Mouse (Mus musculus) adrenal gland, postnatal 25 days (tissue): ENCODE measurements around the gene Alx3. TPM values are rescaled to one million over a fixed set of nuclear protein-coding genes. Genes with fewer than 3 reads are reported as not detected.
A peak's percentile ranks its signal among the peaks of the same experiment; 100 is the strongest.

Experiments used
- DNase-seq: peaks from one replicate; pipeline ENCODE4 v3.0.0; 2021; ENCODE audit warnings: mixed read lengths
- total RNA-seq: library from RNA; stranded (reverse); gene quantifications from 2 replicates; pipeline ENCODE4 v1.2.3, GENCODE M21; 2021

Gene Alx3
- total RNA-seq, 1 experiment from 2014 or later, result not detected

DNA sequence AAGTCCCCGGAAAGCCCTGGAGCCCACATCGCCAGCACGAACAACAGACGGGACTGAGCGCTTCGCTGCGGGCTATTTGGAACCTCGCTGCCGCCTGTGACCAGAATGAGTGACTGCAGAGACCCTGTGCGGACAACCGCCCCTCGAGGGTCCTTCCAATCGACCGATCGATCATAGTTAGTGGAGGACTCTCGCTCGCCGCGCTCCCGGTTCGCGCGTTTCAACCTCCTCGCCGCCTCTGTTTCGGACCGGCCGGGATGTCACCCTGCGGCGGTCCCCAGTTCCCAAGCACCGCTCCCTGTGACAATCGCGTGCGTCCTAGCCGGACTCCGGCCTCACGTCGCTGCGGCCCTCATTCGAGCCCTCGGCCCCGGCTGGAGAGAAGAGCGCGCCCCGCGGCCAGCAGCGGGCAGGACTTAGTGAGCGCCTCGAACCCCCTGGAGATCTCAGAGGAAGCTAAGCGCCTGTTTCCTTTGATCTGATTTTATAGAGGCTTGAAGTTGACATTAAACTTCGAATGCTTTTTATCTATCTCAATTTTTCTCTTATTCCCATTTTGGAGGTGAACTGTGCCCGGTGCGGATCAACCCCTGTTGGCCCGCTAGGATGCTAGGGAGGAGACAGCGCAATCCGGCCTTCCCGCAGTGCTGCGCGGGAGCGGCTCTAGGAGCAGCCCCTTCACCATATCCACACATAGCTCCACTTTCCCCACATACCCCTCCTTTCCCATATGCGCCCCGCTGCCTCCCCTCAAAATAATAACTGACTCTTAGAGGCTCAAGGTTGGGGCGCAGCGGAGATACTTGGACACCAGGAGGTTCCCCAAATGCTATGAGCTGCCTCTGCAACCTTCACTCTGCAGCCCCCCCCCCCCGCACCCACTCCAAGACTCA, 11.7 kb upstream of the Alx3 start:
- DNase-seq, result no peak

DNA sequence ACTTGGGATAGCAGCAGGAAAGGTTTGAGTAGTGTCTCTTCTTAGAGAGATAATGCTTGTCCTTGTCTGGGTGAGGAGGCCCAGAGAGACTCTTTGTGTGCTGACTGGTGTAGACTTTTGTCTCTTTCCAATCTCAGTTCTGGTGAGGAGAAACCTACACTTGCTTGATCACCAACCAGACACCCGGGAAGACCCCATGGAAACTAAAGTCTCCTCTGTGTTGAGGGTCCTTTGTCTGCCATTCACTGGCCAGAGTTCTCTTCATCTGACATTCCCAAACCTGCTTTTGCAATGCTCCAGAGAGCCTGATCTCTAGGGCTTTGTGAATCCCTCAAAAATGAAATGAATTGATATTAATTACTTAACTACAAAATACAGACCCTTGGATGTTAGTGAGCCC, 10.9 kb upstream of the Alx3 start:
- no peak for DNase-seq

DNA sequence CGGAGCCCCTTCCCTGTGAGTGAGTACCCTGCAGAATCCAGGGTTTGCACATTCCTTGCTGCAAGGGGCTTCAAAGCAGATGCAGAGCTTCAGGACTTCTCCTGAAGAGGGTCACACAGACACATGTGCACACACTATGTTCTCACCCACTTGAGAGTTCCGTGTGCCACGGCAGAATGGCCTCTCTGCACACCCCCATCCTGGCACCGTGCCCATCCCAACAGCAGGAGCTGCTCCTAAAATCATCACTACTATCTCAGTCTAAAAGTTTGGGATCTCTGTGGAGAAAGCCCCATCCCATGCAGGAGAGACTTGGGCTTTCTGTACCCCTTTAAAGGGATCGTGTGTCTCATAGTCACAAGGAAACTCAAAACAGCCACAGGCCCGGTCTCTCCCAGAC, 8.3 kb upstream of the Alx3 start:
- DNase-seq, result no peak

DNA sequence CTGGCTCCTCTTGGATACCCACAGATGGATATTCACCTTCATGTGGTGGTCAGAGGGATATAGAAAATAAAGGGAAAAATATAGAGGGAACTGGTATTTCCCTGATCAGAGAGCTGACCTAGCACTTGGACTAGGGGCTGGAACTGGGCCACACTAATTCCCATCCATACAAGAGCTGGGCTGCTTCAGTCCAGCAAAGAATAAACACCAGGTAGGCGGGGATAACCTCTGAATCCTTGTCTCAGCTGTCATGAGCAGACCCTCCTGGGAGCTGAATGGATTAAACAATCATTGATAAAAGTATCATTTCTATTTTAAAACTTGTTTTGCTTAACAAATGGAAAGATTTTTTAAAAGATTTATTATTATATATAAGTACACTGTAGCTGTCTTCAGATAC, 3.2 kb upstream of the Alx3 start:
- DNase-seq, result no peak

DNA sequence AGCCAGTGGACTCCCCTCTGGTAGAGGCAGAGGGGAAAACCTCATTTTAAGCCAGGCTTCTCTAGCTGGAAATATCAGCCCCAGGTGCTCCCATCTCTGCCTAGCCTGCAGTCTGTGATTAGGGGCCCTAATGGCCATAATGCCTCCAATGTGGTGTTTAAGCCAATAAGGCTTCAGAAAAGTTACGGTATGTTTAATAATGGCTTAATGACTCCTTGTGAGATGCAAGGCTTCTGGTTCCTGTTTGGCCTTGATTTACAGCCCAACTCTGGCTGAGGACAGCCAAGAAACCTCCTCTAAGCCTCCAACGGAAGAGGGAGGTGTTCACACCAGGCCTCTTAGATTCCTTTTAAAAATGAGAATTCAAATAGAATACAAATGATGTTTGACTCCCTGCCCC, 1.2 kb upstream of the Alx3 start:
- DNase-seq, result no peak

DNA sequence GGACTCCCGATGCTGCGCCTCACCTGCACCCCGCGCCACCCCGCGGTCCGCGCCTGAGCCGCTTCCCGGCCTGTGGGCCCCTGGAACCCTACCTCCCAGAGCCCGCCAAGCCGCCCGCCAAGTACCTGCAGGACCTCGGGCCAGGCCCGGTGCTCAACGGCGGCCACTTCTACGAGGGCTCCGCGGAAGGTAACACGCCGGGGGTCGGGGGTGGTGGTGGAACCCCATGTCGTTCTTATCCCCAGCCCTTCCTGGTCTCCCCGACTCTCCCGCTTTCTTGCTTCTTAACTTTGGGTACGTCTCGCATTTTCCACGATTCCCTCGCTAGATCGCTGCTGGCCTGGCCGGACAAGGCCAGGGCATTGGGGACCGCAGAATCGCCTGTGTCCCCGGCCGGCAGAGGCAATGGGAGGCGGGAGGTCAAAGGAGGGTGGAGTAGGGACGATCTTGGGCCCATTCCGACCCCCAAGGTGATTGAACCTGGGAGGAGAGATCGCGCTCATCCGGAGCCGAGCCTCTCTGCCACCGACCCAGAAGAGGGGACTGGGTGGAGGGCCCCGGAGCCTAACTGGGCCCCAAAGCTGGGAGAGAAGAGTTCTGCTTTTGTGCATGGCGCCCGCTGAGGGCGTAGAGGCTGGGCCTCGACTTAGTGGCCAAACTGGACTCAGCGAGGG, 570 bp downstream of the Alx3 start:
- DNase-seq, result no peak

DNA sequence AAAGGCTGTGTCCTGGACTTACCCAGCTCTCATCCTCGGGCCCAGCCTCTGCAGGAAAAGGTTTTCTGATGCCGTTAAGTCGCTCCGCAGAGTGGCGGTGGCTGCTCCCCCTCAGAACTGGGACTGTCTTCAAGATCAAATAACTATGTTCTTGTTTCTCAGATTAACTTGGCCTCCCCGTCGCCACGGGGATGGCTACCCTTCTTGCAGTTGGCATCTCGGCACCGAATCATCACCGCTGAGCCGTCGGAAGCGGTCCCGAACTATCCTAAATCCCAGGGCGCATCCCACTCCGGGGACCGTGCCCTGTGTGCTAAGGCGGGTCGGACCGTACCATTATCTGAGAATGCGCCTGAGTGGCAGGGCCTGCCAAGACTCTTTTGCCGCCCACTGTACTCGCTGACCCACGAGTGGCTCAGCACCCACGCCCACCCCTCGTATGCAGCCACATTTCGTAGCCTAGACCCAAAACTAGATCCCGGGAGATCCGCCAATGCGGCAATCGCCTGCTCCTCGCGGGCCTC, 1.2 kb downstream of the Alx3 start:
- no peak for DNase-seq

DNA sequence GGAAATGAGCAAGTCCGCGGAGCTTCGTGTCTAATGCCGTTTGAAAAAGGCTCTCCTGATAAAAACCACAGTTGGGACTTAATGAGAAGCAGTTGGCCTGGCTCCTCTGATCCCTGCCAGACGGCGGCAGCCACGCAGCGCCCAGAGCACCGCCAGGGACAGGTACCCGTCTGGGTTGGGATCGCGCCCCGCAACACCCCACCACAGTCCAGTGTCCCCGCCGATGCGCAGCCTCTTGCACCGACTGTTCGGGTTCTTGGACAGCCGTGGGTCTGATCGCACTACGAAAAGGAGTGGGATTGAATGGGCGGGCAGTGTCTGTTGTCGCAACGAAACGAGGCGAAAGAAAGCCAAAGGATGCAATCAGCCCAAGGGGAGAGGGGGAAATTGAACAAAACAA, 1.7 kb downstream of the Alx3 start:
- DNase-seq, result no peak

DNA sequence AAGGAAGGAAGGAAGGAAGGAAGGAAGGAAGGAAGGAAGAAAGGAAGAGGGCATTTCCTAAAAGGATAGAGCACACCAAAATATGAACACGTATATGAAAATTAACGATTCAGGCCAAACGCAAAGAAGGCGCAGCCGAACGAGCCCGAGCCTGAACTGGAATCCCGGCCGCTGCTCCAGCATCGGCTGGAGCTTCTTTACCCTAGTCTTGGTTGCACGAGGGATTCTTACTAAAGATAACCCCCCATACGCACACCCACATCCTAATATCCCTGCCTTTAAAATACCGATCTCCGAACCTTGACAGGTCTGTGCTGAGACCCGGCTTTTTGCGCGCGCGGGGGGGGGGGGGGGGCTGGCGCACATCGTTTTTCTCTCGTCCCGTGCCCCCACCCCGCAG, 2.3 kb downstream of the Alx3 start:
- no peak for DNase-seq

DNA sequence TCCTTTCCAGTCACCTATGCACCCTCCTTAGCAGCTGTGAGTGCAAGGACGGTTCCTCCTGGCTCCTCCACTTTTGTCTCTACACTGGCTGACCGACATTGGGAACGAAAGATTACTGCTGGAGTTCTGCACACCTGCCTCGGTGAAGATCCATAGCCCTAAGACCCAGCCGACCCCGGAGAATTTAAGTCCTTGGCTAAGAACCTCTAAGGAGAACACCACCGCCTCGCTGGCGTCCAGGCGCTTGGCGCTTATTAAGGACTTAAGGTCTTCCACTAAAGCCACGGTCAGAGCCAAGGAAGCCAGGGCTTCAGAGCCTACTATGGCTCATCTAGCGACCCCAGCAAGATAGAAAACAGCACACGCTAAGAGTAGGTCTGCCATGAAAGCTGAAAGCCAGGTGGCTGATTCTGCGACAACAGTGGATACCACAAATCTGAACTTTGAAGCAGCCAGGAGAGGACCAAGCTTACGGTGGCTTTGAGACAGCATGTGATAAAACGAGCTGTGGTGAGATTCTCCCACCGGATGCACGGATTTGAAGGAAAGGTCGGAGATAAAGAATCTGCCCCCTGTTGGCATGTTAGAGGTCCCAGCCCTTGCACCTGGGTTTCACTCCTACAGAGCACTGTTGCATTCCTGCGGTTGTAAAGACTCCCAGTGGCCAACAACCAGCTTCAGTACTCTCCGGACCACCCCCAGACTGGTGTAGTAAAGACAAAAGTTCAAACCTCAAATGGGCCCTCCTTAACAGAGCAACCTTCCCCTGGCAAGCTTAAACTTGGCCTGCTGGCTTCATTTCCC, 3.0 kb downstream of the Alx3 start:
- DNase-seq, result no peak

DNA sequence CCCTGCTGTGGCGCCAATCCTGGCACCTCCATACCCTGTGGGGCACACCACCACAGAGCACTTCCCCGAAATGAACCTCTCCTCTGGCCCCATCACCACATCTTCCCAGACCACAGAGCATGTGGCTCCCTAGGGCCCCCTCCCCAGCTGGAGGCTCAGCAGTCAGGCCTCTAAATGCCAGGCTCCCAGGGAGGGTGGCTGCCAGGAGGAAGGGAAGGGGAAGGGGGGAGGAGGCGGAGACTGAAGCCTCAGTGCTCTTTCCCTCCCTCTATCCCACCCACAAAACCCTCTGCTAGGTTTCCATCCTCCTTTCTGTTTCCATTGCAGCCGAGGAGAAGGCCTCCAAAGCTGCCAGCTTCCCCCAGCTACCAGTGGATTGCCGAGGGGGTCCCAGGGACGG, 5.3 kb downstream of the Alx3 start:
- DNase-seq, result no peak

DNA sequence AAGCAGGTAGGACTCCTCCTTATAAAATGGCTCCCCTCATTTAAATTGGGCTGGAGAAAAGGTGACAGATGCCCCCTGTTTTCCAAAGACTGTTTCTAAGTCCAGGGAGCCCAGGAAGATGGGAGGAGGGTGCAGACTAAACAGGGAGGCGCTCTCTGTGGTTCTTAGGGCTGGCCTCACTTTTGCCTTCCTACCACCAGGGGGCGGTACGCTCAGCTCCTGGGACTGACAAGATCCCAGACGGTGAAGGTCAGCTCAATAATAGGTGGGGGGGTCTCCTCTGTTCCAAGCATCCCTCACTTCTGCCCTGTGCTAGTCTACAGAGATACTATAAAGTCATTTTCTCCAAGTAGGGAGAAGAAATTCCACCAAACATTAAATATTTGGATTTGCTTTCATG, 10.5 kb downstream of the Alx3 start:
- peak; percentile 65 for DNase-seq

DNA sequence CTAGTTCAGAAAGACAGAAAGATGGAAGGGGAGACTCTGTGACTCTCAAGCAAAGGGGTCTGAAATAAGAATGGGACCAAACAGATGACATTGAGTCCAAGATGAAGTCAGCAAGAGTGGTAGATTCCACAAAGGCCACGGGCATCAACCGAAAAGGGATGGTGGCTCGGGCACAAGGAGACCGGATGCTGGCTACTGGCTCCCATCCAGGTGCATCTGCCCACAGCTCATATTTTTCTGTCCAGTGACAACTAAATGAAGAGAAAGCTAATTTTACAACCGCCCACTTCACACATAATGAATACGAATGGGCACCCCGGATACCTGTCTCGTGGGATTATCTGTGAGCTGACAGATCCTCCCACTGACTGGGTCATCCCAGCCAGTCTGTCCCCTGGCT, 12.4 kb downstream of the Alx3 start:
- DNase-seq, result no peak

DNA sequence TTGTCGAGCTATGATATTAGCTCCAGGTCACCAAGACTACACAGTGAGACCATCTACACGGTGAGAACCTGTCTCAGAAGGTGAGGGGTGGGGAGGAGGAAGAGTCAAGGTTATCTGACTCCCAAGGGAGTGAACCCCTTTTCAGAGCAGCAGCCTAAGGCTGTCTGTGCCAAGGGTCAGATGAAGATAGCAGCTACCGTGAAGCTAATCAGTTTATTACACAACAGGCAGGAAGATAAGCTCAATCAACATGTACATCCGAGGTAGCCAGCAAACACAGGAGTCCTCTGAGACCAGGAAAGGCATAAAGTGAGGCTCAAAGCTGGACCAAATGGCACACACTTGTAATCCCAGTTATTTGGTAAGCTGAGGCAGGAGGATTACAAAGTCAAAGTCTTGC, 14.0 kb downstream of the Alx3 start:
- no peak for DNase-seq

DNA sequence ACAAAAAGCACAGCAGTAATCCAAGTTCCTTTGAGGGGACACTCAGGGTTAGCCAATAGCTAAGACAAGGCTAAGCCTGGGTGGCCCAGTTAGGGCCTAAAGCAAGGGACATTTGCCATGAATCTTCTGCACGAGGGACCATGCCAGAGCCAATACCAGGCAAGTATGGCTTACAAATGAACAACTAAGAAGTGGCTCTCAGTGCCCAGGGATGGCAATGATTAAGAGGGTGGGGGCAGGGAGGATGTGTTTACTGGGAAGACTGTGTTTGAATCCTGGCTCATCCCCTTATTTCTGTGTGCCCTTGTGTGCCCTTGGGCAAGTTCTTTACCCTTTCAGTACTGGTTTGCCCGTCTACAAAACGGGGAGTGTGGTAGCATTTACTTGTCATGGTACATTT, 14.5 kb downstream of the Alx3 start:
- DNase-seq, result no peak

DNA sequence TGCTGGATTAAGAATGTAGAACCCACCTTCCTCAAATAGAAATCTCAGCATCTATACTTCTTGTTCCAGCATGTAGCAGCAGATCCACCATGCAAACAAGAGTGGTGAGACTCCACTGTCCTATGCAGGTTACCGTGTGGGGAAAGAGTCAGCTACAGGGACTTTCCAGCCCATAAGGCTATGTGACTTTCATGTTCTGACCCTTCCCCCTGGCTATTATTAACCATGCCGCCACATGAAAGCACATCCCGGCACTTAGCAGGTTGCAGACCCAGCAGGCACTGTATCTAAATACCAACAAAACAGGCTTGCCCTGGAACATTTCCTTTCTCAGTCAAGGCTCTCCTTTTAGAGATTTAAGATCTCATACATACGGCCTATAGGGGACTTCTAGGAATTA, 16.6 kb downstream of the Alx3 start:
- DNase-seq, result no peak

DNA sequence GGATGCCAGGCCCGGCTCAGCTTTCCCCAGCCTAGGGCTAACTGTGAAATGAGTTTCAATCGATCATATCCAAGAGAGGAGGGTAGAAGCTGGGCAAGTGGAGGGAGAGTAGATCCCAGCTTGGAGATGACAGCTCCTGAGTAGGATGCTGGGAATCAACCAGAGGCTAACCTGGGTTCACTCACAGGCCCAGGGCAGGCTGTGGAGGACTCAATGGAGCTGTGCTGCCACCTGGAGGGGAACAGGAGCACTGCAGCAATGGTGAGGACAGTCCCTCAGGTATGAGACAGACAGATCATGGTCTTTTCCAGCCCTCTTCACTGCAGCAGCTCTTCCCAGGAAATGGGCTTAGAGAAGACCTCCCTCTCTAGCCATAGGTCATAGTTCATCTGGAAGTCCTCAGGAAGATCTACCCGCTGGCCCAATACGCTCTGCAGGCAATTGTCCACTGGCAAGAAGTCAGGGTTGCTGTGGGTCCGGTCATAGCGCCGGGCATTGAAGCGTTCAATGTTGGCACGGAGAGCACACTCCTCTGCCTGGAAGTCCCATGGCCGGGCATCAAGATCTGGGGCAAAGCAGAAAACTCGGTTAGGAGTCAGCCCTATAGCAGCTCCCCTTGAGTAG, 18.2 kb downstream of the Alx3 start:
- peak; percentile 63 for DNase-seq

DNA sequence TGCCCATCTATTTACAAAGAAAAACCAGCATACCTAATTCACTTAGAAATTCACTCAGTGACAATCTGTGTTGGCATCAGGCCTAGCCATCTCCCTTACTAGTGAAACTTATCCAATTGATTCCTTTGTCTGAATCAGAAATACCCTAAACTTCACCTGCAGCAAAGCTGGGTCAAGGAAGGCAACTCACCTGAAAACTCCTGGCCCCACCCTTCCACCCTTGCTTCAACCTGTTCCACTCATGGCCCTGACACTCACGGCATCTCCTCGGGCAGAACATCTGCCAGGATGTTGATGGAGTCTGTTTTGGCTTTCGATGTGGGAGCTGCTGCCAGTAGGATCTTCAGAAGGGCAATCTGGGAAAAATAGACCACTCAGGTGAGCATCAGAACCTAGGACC, 23.0 kb downstream of the Alx3 start:
- no peak for DNase-seq

DNA sequence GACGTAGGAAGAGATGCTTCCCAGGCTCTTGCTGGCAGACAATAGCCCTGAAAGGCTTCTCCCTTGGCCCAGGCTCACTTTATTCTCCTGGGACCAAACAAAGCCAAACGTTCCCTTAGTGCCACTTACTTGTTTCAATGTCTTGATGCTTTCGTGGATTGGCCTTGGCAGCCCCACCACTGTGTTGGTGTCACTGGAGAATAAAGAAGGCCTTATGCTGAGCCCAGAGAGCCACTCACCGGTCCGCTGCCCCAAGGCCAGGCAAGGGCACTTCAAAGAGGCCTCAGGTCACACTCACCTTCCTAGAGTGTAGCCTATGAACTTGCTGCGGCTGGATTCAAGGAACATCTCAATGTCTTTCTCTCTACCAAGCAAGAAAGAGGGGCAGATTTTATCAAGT, 25.1 kb downstream of the Alx3 start:
- DNase-seq, result no peak

DNA sequence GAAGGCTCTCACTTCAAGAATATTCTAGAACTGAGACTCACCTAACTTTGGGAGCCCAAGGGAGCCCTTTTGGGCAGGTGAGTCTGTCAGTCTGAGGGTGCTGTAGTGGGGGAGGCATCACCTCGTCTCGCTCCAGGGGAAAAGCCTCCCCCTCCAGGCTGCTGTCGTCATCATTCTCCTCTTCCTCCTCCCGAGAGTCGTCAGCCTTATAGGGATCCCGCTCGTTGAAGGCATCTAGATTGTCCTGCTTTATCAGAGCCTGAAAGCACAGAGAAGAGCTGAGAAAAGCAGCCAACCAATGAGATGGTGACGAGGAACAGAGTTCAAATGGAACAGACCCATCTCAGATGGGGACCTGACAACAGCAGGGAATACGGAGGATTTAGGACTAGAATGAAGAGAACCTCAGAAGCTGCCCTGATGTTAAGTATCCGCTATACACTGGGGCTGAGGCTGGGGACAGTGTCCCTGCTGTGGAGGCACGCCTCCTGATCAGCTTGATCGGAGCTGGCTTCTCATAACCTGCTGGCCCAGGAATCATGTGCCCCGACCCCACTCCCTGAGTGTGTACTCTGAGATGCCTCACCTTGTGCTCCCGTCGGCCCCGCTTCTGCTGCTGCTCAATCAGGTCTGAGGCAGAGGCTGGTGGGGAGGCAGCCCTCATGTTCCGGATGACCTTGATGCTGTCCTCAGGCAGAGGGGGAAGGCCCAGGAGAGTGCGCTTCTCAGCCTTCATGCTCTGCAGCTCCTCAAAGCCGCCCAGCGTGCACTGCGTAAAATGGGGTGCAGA, 26.6 kb downstream of the Alx3 start:
- DNase-seq, result no peak

DNA sequence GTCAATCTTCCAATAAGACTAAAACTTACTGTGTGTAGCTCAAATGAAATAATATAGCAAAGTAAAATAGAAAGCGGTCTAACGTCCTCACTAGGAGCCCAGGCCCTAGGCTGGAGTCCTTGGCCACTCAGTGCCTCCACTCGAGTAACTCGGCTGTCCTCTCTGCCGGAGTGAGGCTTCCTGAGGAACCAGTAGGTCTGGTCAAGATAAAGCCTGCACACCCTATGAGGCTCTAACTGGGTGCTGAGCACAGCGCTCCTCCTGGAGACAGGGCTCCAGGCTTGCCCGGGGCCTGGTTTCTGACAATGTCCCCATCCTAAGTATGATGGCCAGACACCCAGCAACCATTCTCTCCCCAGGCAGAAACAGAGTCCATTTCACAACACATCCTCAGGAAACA, 27.7 kb downstream of the Alx3 start:
- no peak for DNase-seq

DNA sequence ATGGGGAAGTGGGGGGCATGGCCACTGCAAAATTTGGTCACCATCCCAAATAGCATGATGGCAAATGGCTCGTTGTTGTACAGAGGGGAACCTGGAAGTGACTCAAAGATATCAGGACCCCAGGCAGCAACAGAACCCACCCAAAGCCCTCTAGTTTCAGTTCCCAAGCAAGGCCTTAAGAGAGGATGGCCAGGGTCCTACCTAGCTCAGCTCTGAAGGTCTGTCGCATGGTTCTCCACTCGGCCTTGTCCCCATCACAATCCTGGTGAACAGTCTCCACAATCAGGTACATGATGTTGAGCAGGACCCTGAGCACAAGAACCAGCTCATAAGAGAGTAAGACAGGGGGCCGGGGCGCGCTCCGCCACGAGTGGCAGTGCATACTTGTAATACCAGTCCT, 29.6 kb downstream of the Alx3 start:
- DNase-seq, result no peak
